Mouse (Mus musculus): Measurements from ENCODE around the gene Chrm1. TPM values are rescaled to one million over a fixed set of nuclear protein-coding genes. Genes with fewer than 3 reads are reported as not detected.
"Not testable (repeated sequence)": the region's sequence is repeated elsewhere in the genome, so short reads cannot be mapped to it uniquely, and the experiment has no call there.

Gene Chrm1
- polyA plus RNA-seq, 1 experiment from 2014 or later, result 0.83 TPM

GRCm38 (mm10) chr19:8727495-8728114, 64.0 kb downstream of the Chrm1 start:
- ATAC-seq (ENCODE audit: insufficient number of reproducible peaks, low FRiP score, low TSS enrichment, low read depth), result no peak
- no peak overlapping the region for H3K4me3 ChIP-seq (replicated peaks)
- no peaks in the 10 kb centered on the region for H3K9me3 ChIP-seq (replicated peaks)
- peaks cover 15% of the 10 kb centered on the region for H3K4me1 ChIP-seq
- H3K27me3 ChIP-seq, result no peaks in the 10 kb centered on the region
- no peak overlapping the region for H3K9ac ChIP-seq
- 16% methylated on average over 5 of the region's 5 CpGs for WGBS
- H3K36me3 ChIP-seq, result peaks cover 27% of the 10 kb centered on the region
- no peak overlapping the region for H3K4me2 ChIP-seq (replicated peaks)
- H3K27ac ChIP-seq (replicated peaks), result no peak overlapping the region

GRCm38 (mm10) chr19:8728335-8729099, 64.9 kb downstream of the Chrm1 start:
- peaks cover 27% of the 10 kb centered on the region for H3K36me3 ChIP-seq
- peaks cover 15% of the 10 kb centered on the region for H3K4me1 ChIP-seq
- not testable (repeated sequence) for H3K27ac ChIP-seq (replicated peaks); ATAC-seq (ENCODE audit: insufficient number of reproducible peaks, low FRiP score, low TSS enrichment, low read depth); H3K4me3 ChIP-seq (replicated peaks); H3K27me3 ChIP-seq; H3K9me3 ChIP-seq (replicated peaks); H3K9ac ChIP-seq; H3K4me2 ChIP-seq (replicated peaks)
- WGBS, result 50% methylated on average over 3 of the region's 3 CpGs

Other genes starting within 250 kb of the Chrm1 start
- gene Slc22a8, start 72.5 kb upstream of the Chrm1 start, polyA plus RNA-seq (2015; fragmentation: Nextera tagmentation; extraction: Ambion mirVana), result 0.16 TPM in 1 of 2 replicates, not detected in the other
- gene Slc22a6, start 45.8 kb upstream of the Chrm1 start, polyA plus RNA-seq (2015; fragmentation: Nextera tagmentation; extraction: Ambion mirVana), result 0.05 and 0.13 TPM in 2 replicates
- gene Slc3a2, start 59.6 kb downstream of the Chrm1 start, polyA plus RNA-seq (2015; fragmentation: Nextera tagmentation; extraction: Ambion mirVana), result 122 and 128 TPM in 2 replicates
- 89.0 and 90.8 TPM in 2 replicates for gene Wdr74, start 72.0 kb downstream of the Chrm1 start, polyA plus RNA-seq (2015; fragmentation: Nextera tagmentation; extraction: Ambion mirVana)
- gene 1700092M07Rik, start 76.9 kb downstream of the Chrm1 start, polyA plus RNA-seq (2015; fragmentation: Nextera tagmentation; extraction: Ambion mirVana), result 0.70 and 1.2 TPM in 2 replicates
- 168 and 175 TPM in 2 replicates for gene Stx5a, start 77.6 kb downstream of the Chrm1 start, polyA plus RNA-seq (2015; fragmentation: Nextera tagmentation; extraction: Ambion mirVana)
- gene Nxf1, start 93.3 kb downstream of the Chrm1 start, polyA plus RNA-seq (2015; fragmentation: Nextera tagmentation; extraction: Ambion mirVana), result 175 and 192 TPM in 2 replicates
- gene Tmem223, start 107.2 kb downstream of the Chrm1 start, polyA plus RNA-seq (2015; fragmentation: Nextera tagmentation; extraction: Ambion mirVana), result 172 and 173 TPM in 2 replicates
- gene Tmem179b, start 110.7 kb downstream of the Chrm1 start, polyA plus RNA-seq (2015; fragmentation: Nextera tagmentation; extraction: Ambion mirVana), result 82.8 and 88.3 TPM in 2 replicates
- gene Taf6l, start 122.6 kb downstream of the Chrm1 start, polyA plus RNA-seq (2015; fragmentation: Nextera tagmentation; extraction: Ambion mirVana), result 27.3 and 30.0 TPM in 2 replicates
- 153 and 160 TPM in 2 replicates for gene Polr2g, start 134.8 kb downstream of the Chrm1 start, polyA plus RNA-seq (2015; fragmentation: Nextera tagmentation; extraction: Ambion mirVana)
- gene Zbtb3, start 138.8 kb downstream of the Chrm1 start, polyA plus RNA-seq (2015; fragmentation: Nextera tagmentation; extraction: Ambion mirVana), result 5.6 and 5.9 TPM in 2 replicates
- gene Ttc9c, start 155.5 kb downstream of the Chrm1 start, polyA plus RNA-seq (2015; fragmentation: Nextera tagmentation; extraction: Ambion mirVana), result 53.0 and 58.4 TPM in 2 replicates
- 6.0 and 7.1 TPM in 2 replicates for gene Hnrnpul2, start 156.2 kb downstream of the Chrm1 start, polyA plus RNA-seq (2015; fragmentation: Nextera tagmentation; extraction: Ambion mirVana)
- not detected in 2 replicates for gene AC129217.1, start 166.0 kb downstream of the Chrm1 start, polyA plus RNA-seq (2015; fragmentation: Nextera tagmentation; extraction: Ambion mirVana)
- 68.8 and 78.0 TPM in 2 replicates for gene Bscl2, start 173.7 kb downstream of the Chrm1 start, polyA plus RNA-seq (2015; fragmentation: Nextera tagmentation; extraction: Ambion mirVana)
- 5.1 and 7.5 TPM in 2 replicates for gene Gng3, start 175.4 kb downstream of the Chrm1 start, polyA plus RNA-seq (2015; fragmentation: Nextera tagmentation; extraction: Ambion mirVana)
- gene Lrrn4cl, start 187.0 kb downstream of the Chrm1 start, polyA plus RNA-seq (2015; fragmentation: Nextera tagmentation; extraction: Ambion mirVana), result 2.0 and 3.5 TPM in 2 replicates
- gene Ubxn1, start 207.7 kb downstream of the Chrm1 start, polyA plus RNA-seq (2015; fragmentation: Nextera tagmentation; extraction: Ambion mirVana), result 177 and 194 TPM in 2 replicates
- gene Uqcc3, start 217.1 kb downstream of the Chrm1 start, polyA plus RNA-seq (2015; fragmentation: Nextera tagmentation; extraction: Ambion mirVana), result 63.3 and 65.1 TPM in 2 replicates
- 58.7 and 61.4 TPM in 2 replicates for gene Lbhd1, start 219.9 kb downstream of the Chrm1 start, polyA plus RNA-seq (2015; fragmentation: Nextera tagmentation; extraction: Ambion mirVana)
- not detected in 2 replicates for gene Gm49403, start 220.1 kb downstream of the Chrm1 start, polyA plus RNA-seq (2015; fragmentation: Nextera tagmentation; extraction: Ambion mirVana)
- gene 1810009A15Rik, start 225.1 kb downstream of the Chrm1 start, polyA plus RNA-seq (2015; fragmentation: Nextera tagmentation; extraction: Ambion mirVana), result 82.8 and 84.2 TPM in 2 replicates
- 0.24 TPM in 1 of 2 replicates, not detected in the other for gene Gm49416, start 225.1 kb downstream of the Chrm1 start, polyA plus RNA-seq (2015; fragmentation: Nextera tagmentation; extraction: Ambion mirVana)
- gene Ints5, start 229.2 kb downstream of the Chrm1 start, polyA plus RNA-seq (2015; fragmentation: Nextera tagmentation; extraction: Ambion mirVana), result 42.7 and 45.8 TPM in 2 replicates
- gene Ganab, start 234.3 kb downstream of the Chrm1 start, polyA plus RNA-seq (2015; fragmentation: Nextera tagmentation; extraction: Ambion mirVana), result 99.0 and 104 TPM in 2 replicates

Measured in embryonic facial prominence, embryonic 15.5 days (tissue).